Mouse (Mus musculus): Measurements from ENCODE around the gene Olfr1416. TPM values are rescaled to one million over a fixed set of nuclear protein-coding genes. Genes with fewer than 3 reads are reported as not detected.

Gene Olfr1416
- polyA plus RNA-seq, 1 experiment from 2014 or later = not detected

GRCm38 (mm10) chr1:92431420-92431819 is 53.5 kb downstream of the Olfr1416 start:
- Histone ChIP-seq H3K27ac (no peak overlapping the region), H3K36me3 (no peaks in the 10 kb centered on the region), H3K9ac (no peak overlapping the region), H3K27me3 (no peaks in the 10 kb centered on the region), H3K4me3 (no peak overlapping the region), H3K4me2 (no peak overlapping the region), H3K9me3 (replicated peaks) (no peaks in the 10 kb centered on the region), H3K4me1 (replicated peaks) (peaks cover 3% of the 10 kb centered on the region)
- no peak for ATAC-seq (replicated peaks; ENCODE audit: insufficient number of reproducible peaks, insufficient read depth, low FRiP score, low read depth)
- WGBS = 76% methylated on average over 3 of the region's 3 CpGs

- Histone ChIP-seq H3K27me3 (no peaks in the 10 kb centered on the region), H3K27ac (no peak overlapping the region), H3K4me3 (no peak overlapping the region), H3K9ac (no peak overlapping the region), H3K9me3 (replicated peaks) (no peaks in the 10 kb centered on the region), H3K36me3 (no peaks in the 10 kb centered on the region), H3K4me2 (no peak overlapping the region), H3K4me1 (replicated peaks) (no peaks in the 10 kb centered on the region)
- no peak for ATAC-seq (replicated peaks; ENCODE audit: insufficient number of reproducible peaks, insufficient read depth, low FRiP score, low read depth)
- WGBS = 82% methylated on average over 1 of the region's 1 CpGs
These were observed 53.9 kb downstream of the Olfr1416 start for GRCm38 (mm10) chr1:92430991-92431390.

Small RNA genes lying within 50 kb of the gene (microRNA-seq; reads per million reads assigned to microRNA genes)
- 4.0 reads per million, percentile 14 among the genes with 10 or more reads in this experiment for gene Mir6900

Other genes with a start within 250 kb of the Olfr1416 start
- 494 and 516 TPM in 2 replicates for gene Ndufa10, start 11.3 kb downstream of the Olfr1416 start, polyA plus RNA-seq (2015; fragmentation: Nextera tagmentation; extraction: Ambion mirVana)
- not detected in 2 replicates for gene Olfr1415, start 11.0 kb upstream of the Olfr1416 start, polyA plus RNA-seq (2015; fragmentation: Nextera tagmentation; extraction: Ambion mirVana)
- not detected in 2 replicates for gene Olfr1414, start 33.5 kb upstream of the Olfr1416 start, polyA plus RNA-seq (2015; fragmentation: Nextera tagmentation; extraction: Ambion mirVana)
- gene Olfr1413, start 86.2 kb upstream of the Olfr1416 start, polyA plus RNA-seq (2015; fragmentation: Nextera tagmentation; extraction: Ambion mirVana) = not detected in 2 replicates
- not detected in 2 replicates for gene Olfr1412, start 100.7 kb upstream of the Olfr1416 start, polyA plus RNA-seq (2015; fragmentation: Nextera tagmentation; extraction: Ambion mirVana)
- not detected in 2 replicates for gene Olfr1411, start 109.3 kb upstream of the Olfr1416 start, polyA plus RNA-seq (2015; fragmentation: Nextera tagmentation; extraction: Ambion mirVana)
- not detected in 2 replicates for gene Olfr1410, start 120.7 kb upstream of the Olfr1416 start, polyA plus RNA-seq (2015; fragmentation: Nextera tagmentation; extraction: Ambion mirVana)
- gene Olfr12, start 132.7 kb upstream of the Olfr1416 start, polyA plus RNA-seq (2015; fragmentation: Nextera tagmentation; extraction: Ambion mirVana) = not detected in 2 replicates
- 365 and 436 TPM in 2 replicates for gene Cops9, start 156.9 kb upstream of the Olfr1416 start, polyA plus RNA-seq (2015; fragmentation: Nextera tagmentation; extraction: Ambion mirVana)
- gene Otos, start 163.7 kb upstream of the Olfr1416 start, polyA plus RNA-seq (2015; fragmentation: Nextera tagmentation; extraction: Ambion mirVana) = 0.19 TPM in 1 of 2 replicates, not detected in the other